Mouse (Mus musculus) lung, adult 2 months (tissue): Measurements from ENCODE around the gene Wdfy1.

Source experiments
- CTCF ChIP-seq: fragments of 200-500 bp; IDR thresholded peaks from 2 replicates; pipeline ENCODE4 v1.5.1; 2011; ENCODE audit warnings: mild to moderate bottlenecking, low read length, control low read depth; ENCODE audit not compliant: insufficient read depth
- POLR2A ChIP-seq: fragments of 200-500 bp; IDR thresholded peaks from 2 replicates; pipeline ENCODE4 v1.6.1; 2011; ENCODE audit warnings: low read depth, mild to moderate bottlenecking, control low read depth, low read length, borderline replicate concordance; ENCODE audit errors: extremely low read depth

- no peak for TF ChIP-seq CTCF
- TF ChIP-seq POLR2A = no peak
These were observed 21.1 kb upstream of the Wdfy1 start for GRCm38 (mm10) chr1:79797084-79797483.
